Mouse (Mus musculus): ENCODE measurements around the gene Rybp.

Gene Rybp

GRCm38 (mm10) chr6:100220917-100221560, 66.2 kb downstream of the Rybp start:
- in situ Hi-C loops (cut with MboI, MseI): no loop called here

GRCm38 (mm10) chr6:100219971-100220370, 67.3 kb downstream of the Rybp start:
- in situ Hi-C loops (cut with MboI, MseI): no loop called here

- in situ Hi-C loops (cut with MboI, MseI): no loop called here
Measured at GRCm38 (mm10) chr6:100218541-100219341, 68.5 kb downstream of the Rybp start.

GRCm38 (mm10) chr6:100217507-100217906, 69.8 kb downstream of the Rybp start:
- in situ Hi-C loops (cut with MboI, MseI): no loop called here

GRCm38 (mm10) chr6:100216945-100217344, 70.3 kb downstream of the Rybp start:
- in situ Hi-C loops (cut with MboI, MseI): no loop called here

- in situ Hi-C loops (cut with MboI, MseI): no loop called here
Measured at GRCm38 (mm10) chr6:100215809-100216208, 71.5 kb downstream of the Rybp start.

- in situ Hi-C loops (cut with MboI, MseI): no loop called here
Measured at GRCm38 (mm10) chr6:100214132-100214913, 73.0 kb downstream of the Rybp start.

- in situ Hi-C loops (cut with MboI, MseI): no loop called here
Measured at GRCm38 (mm10) chr6:100213596-100213995, 73.7 kb downstream of the Rybp start.

GRCm38 (mm10) chr6:100212820-100213219, 74.5 kb downstream of the Rybp start:
- in situ Hi-C loops (cut with MboI, MseI): no loop called here

- in situ Hi-C loops (cut with MboI, MseI): no loop called here
Measured at GRCm38 (mm10) chr6:100211646-100212045, 75.6 kb downstream of the Rybp start.

- in situ Hi-C loops (cut with MboI, MseI): no loop called here
Measured at GRCm38 (mm10) chr6:100210517-100210916, 76.8 kb downstream of the Rybp start.

- in situ Hi-C loops (cut with MboI, MseI): no loop called here
Measured at GRCm38 (mm10) chr6:100206741-100207275, 80.5 kb downstream of the Rybp start.

GRCm38 (mm10) chr6:100206261-100206660, 81.0 kb downstream of the Rybp start:
- in situ Hi-C loops (cut with MboI, MseI): no loop called here

GRCm38 (mm10) chr6:100204436-100204835, 82.8 kb downstream of the Rybp start:
- in situ Hi-C loops (cut with MboI, MseI): no loop called here

- in situ Hi-C loops (cut with MboI, MseI): no loop called here
Measured at GRCm38 (mm10) chr6:100203492-100203891, 83.8 kb downstream of the Rybp start.

- in situ Hi-C loops (cut with MboI, MseI): no loop called here
Measured at GRCm38 (mm10) chr6:100202091-100202490, 85.2 kb downstream of the Rybp start.

- in situ Hi-C loops (cut with MboI, MseI): no loop called here
Measured at GRCm38 (mm10) chr6:100197102-100197501, 90.2 kb downstream of the Rybp start.

- in situ Hi-C loops (cut with MboI, MseI): no loop called here
Measured at GRCm38 (mm10) chr6:100195870-100196409, 91.3 kb downstream of the Rybp start.

GRCm38 (mm10) chr6:100195091-100195490, 92.2 kb downstream of the Rybp start:
- in situ Hi-C loops (cut with MboI, MseI): no loop called here

GRCm38 (mm10) chr6:100193760-100194159, 93.5 kb downstream of the Rybp start:
- in situ Hi-C loops (cut with MboI, MseI): no loop called here

- in situ Hi-C loops (cut with MboI, MseI): no loop called here
Measured at GRCm38 (mm10) chr6:100192691-100193229, 94.5 kb downstream of the Rybp start.
